Mouse (Mus musculus) granulocyte monocyte progenitor cell, adult 5-6 weeks (primary cell): ENCODE measurements around the gene Slfn2. TPM values are rescaled to one million over a fixed set of nuclear protein-coding genes. Genes with fewer than 3 reads are reported as not detected.
"Not testable (repeated sequence)": the region's sequence is repeated elsewhere in the genome, so short reads cannot be mapped to it uniquely, and the experiment has no call there.

ENCODE experiments used
- ATAC-seq: replicated peaks from 2 replicates; pipeline ENCODE4 v1.8.0; 2016; ENCODE audit warnings: mild to moderate bottlenecking, moderate TSS enrichment, inconsistent platforms; ENCODE audit not compliant: poor library complexity, severe bottlenecking
- total RNA-seq, 2 experiments: library from RNA; stranded (forward) in 1 of 2; stranded (reverse) in 1 of 2; fragments of 200-712, 200-1000 nt in 1 of 2; fragments of >200 nt in 1 of 2; fragmentation: Nextera tagmentation in 1 of 2; gene quantifications; 2 replicates each; pipeline ENCODE4 v1.2.3; 2014 to 2017

Slfn2 gene
- total RNA-seq (2014; fragmentation: Nextera tagmentation): 8.3 and 11.4 TPM in 2 replicates
- 30.2 and 43.3 TPM in 2 replicates for total RNA-seq (2017)

DNA sequence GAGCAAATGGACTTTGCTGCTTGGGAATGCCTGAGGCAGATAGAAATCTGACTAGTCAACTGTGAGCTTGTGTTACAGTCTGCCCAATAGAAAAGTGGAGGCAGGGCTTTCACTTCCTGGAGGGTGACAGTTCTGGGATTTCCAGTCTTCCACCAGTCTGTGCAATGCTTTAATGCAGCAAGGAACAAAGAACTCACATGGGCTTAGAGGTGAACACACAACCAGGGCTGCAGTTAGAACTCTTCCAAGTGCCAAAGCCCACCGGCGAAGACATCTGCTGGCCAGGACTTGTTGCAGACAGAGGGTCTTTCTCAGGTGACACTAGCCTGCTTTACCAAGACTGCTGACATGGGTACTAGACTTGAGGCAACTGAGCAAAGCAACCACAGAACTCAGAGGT, at the start of gene Slfn2:
Slfn2 (plus strand) TSS at position 167 of the 400 bp plus-strand sequence.
- ATAC-seq: peak; percentile 16; the same call in 1 of the 2 replicates

DNA sequence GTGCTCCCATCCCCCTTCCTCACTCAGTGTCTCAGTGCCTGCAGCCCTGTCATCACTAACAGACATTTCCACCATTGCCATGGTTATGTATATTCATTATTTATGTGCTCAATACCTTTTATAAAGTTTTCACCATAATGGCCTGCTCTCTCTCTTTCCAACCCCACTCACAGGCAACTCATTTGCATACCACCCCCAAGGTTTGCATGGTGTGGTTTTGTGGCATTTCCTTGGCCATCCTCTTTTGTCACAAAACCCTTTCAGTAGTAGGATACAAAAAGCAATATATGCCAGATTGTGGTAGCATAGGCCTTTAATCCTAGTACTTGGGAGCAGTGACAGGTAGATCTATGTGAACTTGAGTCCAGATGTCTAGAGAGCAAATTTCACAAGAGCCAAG, 48.8 kb upstream of the Slfn2 start:
- no peak for ATAC-seq

DNA sequence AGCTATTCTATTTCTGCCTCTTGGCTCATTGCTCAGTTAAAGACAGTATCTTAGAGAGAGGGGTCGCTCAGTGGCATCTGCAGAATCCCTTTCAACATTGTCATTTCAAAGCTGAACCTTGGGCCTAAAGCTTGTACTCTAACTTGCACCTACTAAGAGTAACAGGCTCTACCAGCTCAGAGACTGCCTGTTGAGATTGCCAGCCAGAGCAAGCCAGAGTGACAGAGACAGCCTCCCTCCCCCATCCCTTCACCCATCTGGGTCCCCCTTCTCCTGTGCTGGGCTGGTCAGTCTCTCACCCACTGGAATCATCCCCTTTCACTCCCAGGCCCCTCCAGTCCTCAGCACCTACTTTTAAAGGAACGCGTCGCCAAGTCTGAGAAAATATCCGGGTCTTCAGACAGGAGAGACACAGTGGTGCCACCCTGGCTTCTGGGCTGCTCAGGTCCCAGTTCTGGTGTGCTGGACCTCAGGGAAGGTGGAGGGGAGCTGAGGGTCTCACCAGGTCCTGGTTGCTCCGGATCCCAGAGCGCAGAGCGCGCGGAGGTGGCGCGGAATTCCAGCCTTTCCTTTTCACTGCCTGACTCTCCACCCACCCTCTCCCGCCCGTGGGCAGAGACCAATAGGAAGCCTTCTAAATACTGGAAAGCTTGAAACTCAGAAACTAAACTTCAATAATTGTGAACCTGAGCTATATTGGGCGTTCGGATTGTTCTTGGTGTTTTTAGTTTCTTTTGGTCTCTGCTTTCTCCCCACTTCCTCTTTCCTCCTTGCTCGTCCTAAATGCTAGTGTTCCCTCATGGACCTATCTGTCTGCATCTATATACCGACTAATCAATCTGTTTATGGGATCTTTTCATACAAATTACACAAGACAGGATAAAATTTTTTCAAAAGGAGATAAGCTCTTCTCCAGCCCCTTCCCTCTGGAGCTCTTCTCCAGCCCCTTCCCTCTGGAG, 45.1 kb upstream of the Slfn2 start:
- peak; percentile 72 for ATAC-seq

DNA sequence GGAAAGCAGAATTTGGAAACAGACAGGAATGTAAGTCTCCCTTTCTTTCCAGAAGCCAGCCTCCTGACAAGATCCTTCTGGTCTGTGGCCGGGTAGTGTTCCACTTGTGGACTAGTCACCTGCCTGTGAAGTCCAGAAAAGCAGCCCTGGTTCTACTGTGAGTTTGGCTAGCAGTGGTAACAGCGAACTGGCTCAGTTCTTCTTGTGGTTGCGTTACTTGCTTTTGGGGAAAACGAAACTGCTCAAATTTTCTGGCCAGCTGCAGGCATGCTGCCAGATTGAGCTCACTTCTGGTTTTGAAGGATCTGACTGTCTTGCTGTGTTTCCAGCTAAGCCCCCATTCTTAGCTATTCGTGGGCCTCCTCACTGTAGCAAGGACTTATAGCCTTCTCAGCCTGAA, 44.3 kb upstream of the Slfn2 start, which contains the start of gene Slfn8:
Slfn8 (minus strand) TSS at position 190 of the 400 bp plus-strand sequence.
- ATAC-seq: peak; percentile 83

DNA sequence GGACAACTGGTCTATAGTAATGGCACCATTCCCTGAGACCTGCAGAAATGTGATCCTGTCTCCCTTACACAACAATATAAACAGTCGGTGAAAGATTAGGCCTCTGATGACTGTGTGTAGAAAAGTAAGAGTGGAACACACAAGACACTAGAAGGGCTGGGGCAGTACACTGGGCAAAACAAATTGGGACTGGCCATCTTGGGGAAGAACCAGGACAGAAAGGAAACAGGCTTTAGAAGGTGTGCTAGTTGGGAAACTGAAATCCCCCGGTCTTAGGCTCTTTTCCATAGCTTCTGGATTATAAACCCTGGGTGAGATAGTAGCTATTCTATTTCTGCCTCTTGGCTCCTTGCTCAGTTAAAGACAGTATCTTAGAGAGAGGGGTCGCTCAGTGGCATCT, 26.2 kb upstream of the Slfn2 start:
- not testable (repeated sequence) for ATAC-seq

DNA sequence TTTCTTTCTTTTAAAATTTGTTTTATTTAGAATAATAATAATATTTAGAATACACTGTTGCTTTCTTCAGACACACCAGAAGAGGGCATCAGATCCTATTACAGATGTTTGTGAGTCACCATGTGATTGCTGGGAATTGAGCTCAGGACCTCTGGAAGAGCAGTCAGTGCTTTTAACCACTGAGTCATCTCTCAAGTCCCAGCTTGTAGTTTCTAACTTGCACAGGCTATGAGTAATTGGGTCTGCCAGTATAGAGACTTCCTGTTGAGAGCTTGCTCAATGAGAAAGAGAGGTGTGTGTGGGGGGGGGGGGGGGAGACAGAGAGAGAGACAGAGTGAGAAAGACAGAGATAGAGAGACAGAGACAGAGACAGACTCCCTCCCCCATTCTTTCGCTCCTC, 25.8 kb upstream of the Slfn2 start:
- peak; percentile 82 for ATAC-seq

DNA sequence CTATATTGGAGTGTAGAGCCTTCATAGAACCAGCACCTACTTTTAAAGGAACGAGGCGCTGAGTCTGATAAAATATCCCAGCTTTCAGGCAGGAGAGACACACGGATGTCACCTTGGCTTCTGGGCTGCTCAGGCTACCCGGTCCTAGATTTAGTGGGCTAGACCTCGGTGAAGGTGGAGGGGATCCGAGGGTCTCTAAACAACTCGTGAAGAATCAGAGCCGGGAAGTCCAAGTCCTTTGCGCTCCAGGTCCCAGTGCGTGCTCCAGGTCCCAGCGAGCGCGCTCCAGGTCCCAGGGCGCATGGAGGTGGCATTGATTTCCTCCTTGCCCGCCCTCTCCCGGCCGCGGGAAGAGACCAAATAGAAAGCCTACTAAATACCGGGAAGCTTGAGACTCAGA, 25.1 kb upstream of the Slfn2 start:
- peak; percentile 35 for ATAC-seq

DNA sequence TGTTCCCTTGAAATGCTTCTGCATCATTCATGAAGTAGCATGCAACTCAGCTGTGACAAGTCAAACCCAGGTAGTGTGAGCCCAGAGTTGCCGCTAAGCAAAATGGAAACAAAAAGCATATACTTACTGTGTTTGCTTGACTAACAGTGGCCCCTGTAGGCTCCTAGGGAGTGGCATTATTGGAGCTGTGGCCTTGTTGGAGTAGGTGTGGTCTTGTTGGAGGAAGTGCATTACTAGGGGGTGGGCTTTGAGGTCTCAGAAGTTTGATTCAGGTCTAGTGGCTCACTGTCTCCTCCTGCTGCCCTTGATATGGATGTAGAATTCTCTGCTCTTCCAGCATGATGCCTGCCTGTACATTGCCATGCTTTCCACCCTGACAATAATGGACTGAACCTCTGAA, 24.6 kb upstream of the Slfn2 start:
- ATAC-seq: peak; percentile 89

DNA sequence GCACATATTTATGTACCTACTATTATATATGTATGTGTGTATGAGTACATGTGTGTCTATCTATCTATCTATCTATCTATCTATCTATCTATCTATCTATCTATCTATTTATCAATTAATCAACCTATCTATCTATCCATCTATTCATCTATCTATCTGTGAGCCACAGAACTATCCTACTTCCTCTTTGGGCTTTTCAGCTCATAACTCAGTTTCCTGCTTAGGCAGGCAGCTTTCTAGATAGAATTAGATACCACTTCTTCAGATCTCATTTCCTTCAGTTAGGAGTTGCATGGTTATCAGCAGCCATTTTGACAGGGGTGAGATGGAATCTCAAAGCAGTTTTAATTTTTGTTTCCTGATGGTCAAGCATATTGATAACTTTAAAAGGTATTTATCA, 23.9 kb upstream of the Slfn2 start:
- ATAC-seq: no peak

DNA sequence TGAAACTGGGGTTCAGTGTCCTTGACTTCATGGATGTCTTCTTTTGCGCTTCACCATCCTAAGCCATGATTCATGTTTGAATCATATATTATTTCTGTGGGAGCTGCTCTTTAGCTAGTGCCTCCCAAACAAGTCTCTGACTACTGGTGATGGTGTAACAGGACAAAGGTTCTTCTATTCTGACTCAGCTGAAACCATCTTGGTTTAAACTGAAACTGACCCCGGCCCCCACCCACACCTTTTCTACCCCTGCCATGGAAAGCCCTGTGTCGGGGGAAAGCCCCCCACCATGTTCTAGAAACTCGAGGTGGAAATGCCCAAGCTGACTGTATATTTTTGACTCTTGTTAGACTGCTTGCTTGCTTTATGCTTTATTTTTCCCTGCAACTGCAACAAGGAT, 21.0 kb upstream of the Slfn2 start:
- no peak for ATAC-seq

DNA sequence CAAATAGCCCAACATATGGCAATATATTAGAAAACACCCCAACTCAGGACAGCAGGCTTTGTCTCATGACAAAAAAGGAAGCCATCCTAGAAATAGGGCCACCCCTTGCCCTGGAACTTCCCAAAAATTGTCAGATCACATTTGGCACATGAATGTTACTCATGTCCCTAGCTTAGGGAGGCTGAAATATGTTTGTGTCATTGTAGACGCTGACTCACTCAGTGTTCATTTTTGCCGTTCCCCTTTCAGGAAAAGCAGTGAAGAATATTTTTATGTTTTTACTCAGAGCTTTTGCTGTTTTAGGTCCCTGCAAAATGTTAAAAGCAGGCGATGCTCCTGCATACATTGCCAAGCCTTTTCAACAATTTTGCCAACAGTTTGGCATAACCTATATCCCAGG, 19.3 kb upstream of the Slfn2 start:
- ATAC-seq: 0 out of 2 replicates have a peak, but pooled peaks have one; percentile 25

DNA sequence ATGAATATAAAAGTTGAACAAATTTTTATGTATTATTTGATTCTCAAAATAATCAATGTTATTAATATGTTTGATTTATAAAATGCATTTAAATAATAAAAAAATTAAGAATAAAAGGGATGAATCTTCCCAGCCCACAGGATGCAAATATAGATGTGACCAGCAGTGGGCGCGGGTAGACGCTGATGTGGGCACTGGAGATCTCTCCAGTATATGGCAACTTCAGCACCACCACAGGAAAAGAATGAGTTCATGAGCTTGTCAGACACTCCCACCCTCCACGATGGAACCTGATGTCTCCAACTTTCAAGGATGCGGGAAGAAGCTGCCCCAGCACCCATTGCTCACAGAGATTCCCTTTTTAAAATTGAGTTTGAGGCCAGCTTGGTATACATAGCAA, 7.0 kb upstream of the Slfn2 start:
- peak; percentile 90 for ATAC-seq

DNA sequence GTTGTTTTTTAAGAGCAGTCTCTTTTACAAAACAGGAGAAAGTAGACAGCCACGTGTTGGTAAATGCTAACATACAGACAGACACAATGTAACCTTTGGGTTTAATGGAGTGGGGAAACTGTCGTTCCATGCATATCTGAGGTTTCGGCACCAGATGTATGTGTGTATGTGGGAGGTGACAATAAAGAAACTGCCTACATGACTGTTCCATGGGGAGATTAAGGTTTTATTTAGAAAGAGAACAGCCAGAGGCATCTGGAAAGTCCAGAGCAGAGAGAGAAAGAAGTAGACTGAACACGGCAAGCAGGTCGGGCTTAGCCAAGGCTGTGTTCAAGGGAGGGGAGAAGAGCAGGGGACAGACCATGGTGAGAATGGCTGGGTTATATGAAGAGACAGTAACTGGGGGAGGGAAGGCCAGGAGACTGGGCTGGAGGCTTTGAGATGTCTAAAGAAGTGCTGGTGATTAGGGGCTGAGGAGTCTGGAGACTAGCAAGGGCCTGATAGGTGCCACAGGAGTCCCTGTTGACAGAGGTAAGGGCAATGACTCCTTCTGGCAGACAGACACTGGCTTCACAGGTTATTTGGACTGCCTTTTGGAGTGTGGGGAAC, 4.4 kb upstream of the Slfn2 start:
- no peak for ATAC-seq

DNA sequence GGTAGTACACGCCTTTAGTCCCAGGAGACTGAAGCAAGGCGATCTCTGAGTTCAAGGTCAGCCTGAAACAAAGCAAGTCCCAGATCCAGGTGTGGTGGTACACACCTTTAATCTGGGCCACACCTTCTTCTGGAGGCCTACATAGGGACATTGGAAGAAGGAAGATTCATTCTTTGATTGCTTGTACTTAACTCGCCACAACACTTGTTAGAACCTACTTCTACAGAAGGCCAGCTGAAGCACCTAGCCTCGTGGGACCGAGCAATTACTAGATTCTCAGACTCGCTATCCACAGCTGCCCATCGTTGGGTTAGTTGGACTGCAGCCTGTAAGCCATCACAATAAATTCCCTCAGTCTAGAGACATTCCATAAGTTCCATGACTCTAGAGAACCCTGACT, 3.1 kb upstream of the Slfn2 start:
- no peak for ATAC-seq

DNA sequence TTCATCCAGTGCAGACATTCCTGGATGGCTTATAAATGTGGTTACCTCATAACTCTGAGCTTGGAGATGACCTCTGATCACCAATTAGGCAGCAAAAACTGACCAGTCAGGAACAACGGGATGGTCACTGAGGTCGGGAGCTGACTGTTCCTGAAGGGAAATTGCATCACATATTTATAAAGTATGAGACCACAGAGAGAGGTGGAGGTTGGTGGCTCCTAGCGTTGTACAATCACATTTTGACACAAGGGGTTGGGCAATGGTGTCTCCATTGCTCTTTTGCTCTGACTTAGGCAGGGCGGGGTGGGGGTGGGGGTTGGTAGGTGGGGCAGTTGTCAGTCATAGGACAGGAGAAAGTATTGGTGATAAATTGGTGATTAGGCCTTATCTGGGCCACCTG, 1.8 kb upstream of the Slfn2 start:
- peak; percentile 62 for ATAC-seq

DNA sequence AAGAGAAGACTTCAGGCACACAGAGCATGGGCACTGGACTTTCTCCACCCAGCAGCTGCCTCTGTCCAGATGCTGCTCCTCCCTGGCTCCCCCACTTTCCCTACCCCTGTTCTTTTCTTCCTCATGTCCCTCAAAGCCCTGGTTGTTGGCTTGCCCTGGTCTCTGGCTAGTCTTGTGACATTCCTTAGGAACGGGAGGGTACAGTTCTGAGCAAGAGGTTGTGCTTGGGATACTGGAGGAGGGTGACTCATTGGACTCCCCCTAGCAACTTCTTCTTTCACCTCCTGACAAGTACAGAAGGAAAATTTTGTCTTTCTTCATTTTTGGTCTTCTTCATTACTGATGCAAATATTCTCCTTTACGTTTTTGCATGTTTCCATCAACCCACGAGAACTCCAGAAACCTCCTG, 967 bp upstream of the Slfn2 start:
- ATAC-seq: peak; percentile 62

DNA sequence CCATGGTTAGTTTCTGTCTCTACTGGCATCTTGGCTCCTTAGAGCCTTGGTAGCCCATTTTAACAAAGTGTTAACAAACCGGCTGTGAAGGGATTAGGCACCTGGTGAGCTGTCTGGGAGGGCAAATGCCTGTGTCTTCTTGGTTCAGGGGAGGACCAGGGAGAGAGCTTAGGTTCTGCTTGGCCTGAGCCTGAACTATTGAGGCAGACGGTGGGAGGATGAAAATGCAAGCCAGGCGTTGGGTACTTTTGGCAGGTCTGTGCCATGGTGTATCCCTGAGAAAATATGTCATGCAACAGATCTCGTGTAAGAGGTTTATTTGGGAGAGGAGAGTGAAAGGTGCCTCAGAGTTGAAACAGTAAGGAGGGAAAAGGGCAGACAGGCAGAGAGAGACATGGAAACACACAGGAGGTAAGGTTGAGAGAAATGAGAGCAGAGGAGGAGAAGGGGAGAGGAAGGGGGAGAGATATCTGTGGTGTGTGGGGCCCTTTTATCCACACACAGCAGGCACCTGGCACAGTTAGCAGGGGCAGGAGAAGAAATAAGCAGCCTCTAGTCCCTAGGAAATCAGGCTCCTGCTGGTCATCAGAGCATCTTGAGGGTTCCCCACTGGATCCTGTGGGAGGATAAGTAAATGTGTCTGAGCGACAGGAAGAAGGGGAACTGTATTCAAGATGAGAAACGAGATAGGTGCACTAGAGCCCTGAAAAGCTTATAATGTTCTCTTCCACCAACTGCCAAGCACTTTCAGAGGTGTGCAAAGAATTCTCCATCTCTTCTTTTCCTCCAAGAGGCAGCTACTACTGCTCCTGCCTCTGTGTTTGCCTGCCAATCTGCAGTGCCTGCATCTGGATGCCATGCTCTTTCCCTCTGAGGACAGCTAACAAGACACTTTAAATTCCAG, 781 bp downstream of the Slfn2 start:
- ATAC-seq: no peak

DNA sequence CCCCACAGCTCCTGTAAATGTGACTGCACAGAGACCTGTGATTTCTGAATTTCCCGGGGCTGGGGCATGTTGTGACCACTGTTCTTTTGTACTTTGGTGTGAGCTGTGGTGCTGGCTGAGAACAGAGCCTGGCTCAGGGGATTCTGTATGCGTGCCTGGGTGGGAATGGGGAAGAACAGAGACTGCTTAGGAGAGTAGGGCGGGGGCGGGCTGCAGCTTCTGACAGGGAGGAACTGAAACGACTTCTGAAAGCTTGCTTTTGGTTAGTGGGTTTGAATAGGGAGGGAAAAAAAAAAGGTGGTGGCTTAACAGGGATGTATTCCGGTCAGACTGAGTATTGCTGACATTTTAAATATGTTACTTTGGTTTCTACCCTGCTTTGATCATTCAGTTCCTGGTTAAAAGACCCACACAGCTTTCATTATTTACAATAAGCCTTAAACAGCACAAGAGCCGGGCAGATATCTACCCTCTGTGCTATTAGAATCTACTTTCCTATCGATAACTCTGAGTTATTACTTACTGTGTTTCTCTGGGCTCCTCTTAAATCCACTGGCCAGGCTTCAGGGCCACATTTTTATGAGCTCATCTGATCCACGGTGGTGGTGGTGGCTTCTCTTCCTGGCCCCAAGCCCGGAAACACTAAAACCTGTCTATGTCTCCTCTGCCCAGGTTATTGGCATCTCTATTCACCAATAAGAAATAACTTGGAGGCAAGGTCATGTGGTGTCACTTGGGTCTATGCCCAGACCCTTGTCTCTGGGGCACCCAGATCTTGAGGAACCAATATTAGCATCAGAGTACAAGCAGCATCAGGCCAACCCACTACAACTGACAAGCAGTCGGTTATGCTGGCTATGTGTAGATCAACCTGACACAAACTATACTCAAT, 2.0 kb downstream of the Slfn2 start:
- ATAC-seq: peak; percentile 61

DNA sequence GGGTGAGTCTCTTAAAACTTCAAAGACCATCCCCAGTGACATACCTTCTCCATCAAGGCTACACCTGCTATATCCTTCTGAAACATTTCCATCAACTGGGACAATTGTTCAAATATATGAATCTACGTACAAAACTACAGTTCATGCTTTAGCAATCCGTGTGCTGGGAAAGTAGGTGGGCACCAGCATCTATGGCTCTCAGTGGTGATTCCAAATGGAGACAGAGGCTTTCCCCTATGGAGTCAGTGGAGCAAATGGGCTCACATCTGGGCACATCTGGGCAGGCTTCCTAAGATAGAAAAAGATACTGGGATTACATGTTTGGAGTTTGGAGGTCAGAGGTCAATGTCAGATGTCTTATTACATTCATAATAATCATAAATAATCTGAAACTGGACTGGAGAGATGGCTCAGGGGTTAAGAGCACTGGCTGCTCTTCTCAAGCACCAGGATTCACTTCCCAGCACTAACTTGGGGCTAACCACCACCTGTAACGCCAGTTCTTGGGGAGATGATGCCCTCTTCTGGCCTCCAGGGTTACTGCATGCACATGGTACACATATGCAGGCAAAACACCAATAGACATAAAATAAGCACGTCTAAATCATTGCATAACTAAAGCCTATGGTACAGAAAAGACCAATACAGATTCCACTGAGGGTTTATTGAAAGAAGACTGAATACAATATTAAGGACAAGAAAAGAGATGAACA, 3.2 kb downstream of the Slfn2 start:
- ATAC-seq: no peak
